Mouse (Mus musculus): Measurements from ENCODE around the gene Anapc7. TPM values are rescaled to one million over a fixed set of nuclear protein-coding genes. Genes with fewer than 3 reads are reported as not detected.

Anapc7 gene
- polyA plus RNA-seq (2014; fragmentation: Illumina TruSeq; extraction: RNeasy Lipid Tissue Mini Kit (QIAGEN cat#74804); ENCODE audit: low read depth, low replicate concordance): 28.5 TPM

GRCm38 (mm10) chr5:122421271-122422068 lies at the start of gene Anapc7:
TSS of gene Anapc7 (plus strand) at chr5:122421693.

DNA sequence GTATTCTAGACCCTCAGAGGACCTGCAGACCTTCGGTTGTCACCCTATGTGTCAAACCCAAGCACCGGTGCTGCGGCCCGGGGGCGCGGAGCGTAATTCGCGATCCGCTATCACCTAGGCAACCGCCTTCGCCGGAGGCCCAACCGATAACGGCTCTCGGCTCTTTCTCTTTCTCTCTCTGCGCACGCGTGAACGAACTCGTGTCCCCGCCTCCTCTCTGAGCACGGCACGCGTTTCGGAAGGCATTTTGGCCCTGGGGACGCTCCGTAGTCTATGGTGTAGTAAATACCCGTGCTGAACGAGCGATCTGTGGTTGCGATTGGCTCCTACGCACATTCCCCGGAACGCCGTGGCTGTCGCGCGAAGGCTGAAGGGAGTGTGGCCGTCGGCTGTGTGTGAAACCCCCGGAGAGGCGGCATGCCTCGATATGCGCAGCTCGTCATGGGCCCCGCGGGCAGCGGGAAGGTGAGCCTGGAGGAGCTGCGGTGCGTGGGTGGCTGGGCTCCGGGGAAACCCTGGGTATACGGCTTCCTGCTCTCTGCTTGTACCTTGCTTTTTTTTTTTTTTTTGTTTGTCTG lies 49.2 kb upstream of the Anapc7 start, which contains the start of gene Fam216a:
TSS of gene Fam216a (minus strand) at position 173 of the 578 bp plus-strand sequence.

GRCm38 (mm10) chr5:122391786-122392180 lies 29.7 kb upstream of the Anapc7 start, which contains the start of gene Arpc3:
TSS of gene Arpc3 (plus strand) at chr5:122391878.

Other genes with a start within 250 kb of the Anapc7 start
- gene Hvcn1, start 214.9 kb upstream of the Anapc7 start, polyA plus RNA-seq (2014; fragmentation: Illumina TruSeq; extraction: RNeasy Lipid Tissue Mini Kit (QIAGEN cat#74804); ENCODE audit: low read depth, low replicate concordance): 1.2 TPM
- 4.1 TPM for gene Tctn1, start 157.2 kb upstream of the Anapc7 start, polyA plus RNA-seq (2014; fragmentation: Illumina TruSeq; extraction: RNeasy Lipid Tissue Mini Kit (QIAGEN cat#74804); ENCODE audit: low read depth, low replicate concordance)
- 87.6 TPM for gene Pptc7, start 137.3 kb upstream of the Anapc7 start, polyA plus RNA-seq (2014; fragmentation: Illumina TruSeq; extraction: RNeasy Lipid Tissue Mini Kit (QIAGEN cat#74804); ENCODE audit: low read depth, low replicate concordance)
- 3.7 TPM for gene Rad9b, start 67.5 kb upstream of the Anapc7 start, polyA plus RNA-seq (2014; fragmentation: Illumina TruSeq; extraction: RNeasy Lipid Tissue Mini Kit (QIAGEN cat#74804); ENCODE audit: low read depth, low replicate concordance)
- 71.2 TPM for gene Vps29, start 67.3 kb upstream of the Anapc7 start, polyA plus RNA-seq (2014; fragmentation: Illumina TruSeq; extraction: RNeasy Lipid Tissue Mini Kit (QIAGEN cat#74804); ENCODE audit: low read depth, low replicate concordance)
- 25.7 TPM for gene Gpn3, start 49.8 kb upstream of the Anapc7 start, polyA plus RNA-seq (2014; fragmentation: Illumina TruSeq; extraction: RNeasy Lipid Tissue Mini Kit (QIAGEN cat#74804); ENCODE audit: low read depth, low replicate concordance)
- 10.1 TPM for gene Fam216a, start 49.3 kb upstream of the Anapc7 start, polyA plus RNA-seq (2014; fragmentation: Illumina TruSeq; extraction: RNeasy Lipid Tissue Mini Kit (QIAGEN cat#74804); ENCODE audit: low read depth, low replicate concordance)
- gene Arpc3, start 29.8 kb upstream of the Anapc7 start, polyA plus RNA-seq (2014; fragmentation: Illumina TruSeq; extraction: RNeasy Lipid Tissue Mini Kit (QIAGEN cat#74804); ENCODE audit: low read depth, low replicate concordance): 171 TPM
- gene Atp2a2, start 80.5 kb downstream of the Anapc7 start, polyA plus RNA-seq (2014; fragmentation: Illumina TruSeq; extraction: RNeasy Lipid Tissue Mini Kit (QIAGEN cat#74804); ENCODE audit: low read depth, low replicate concordance): 9,235 TPM
- gene Ift81, start 192.8 kb downstream of the Anapc7 start, polyA plus RNA-seq (2014; fragmentation: Illumina TruSeq; extraction: RNeasy Lipid Tissue Mini Kit (QIAGEN cat#74804); ENCODE audit: low read depth, low replicate concordance): 87.0 TPM
- 3.5 TPM for gene P2rx7, start 222.2 kb downstream of the Anapc7 start, polyA plus RNA-seq (2014; fragmentation: Illumina TruSeq; extraction: RNeasy Lipid Tissue Mini Kit (QIAGEN cat#74804); ENCODE audit: low read depth, low replicate concordance)